Mouse (Mus musculus): ENCODE results near the gene Lhx9. TPM values are rescaled to one million over a fixed set of nuclear protein-coding genes. Genes with fewer than 3 reads are reported as not detected.
A peak's percentile ranks its signal among the peaks of the same experiment; 100 is the strongest.
"Not testable (repeated sequence)": the region's sequence is repeated elsewhere in the genome, so short reads cannot be mapped to it uniquely, and the experiment has no call there.

Gene Lhx9
- 0.90 and 1.00 TPM in 2 replicates for polyA plus RNA-seq (2014; fragmentation: Nextera tagmentation; extraction: Ambion mirVana)

GRCm38 (mm10) chr1:138848511-138849109 lies at the start of gene Lhx9:
Lhx9 (minus strand) TSS chr1:138848577.
- H3K9ac ChIP-seq (replicated peaks; ENCODE audit: low read depth, low read length) = no peak within 1 kb of the TSS
- H3K36me3 ChIP-seq (ENCODE audit: control insufficient read depth, insufficient read depth, low read length) = no peaks in the 10 kb centered on the region; the same call in 1 of the 2 replicates
- ATAC-seq (ENCODE audit: insufficient number of reproducible peaks, insufficient read depth, low FRiP score, low read depth) = peak; percentile 74
- WGBS = under 1% methylated on average over 33 of the region's 33 CpGs
- H3K4me2 ChIP-seq (replicated peaks; ENCODE audit: low read depth, low read length) = peak within 1 kb of the TSS; percentile 42
- no peaks in the 10 kb centered on the region for H3K9me3 ChIP-seq (ENCODE audit: control insufficient read depth, low read depth, low read length)
- H3K27me3 ChIP-seq (ENCODE audit: control insufficient read depth, insufficient read depth, low read length) = peaks cover 31% of the 10 kb centered on the region
- H3K27ac ChIP-seq (ENCODE audit: low read length) = no peak within 1 kb of the TSS
- peak within 1 kb of the TSS; percentile 27 for H3K4me3 ChIP-seq (ENCODE audit: low read depth, low read length)
- peaks cover 4% of the 10 kb centered on the region; the same call in 1 of the 2 replicates for H3K4me1 ChIP-seq (ENCODE audit: control insufficient read depth, insufficient read depth, low read length)

GRCm38 (mm10) chr1:138896088-138896487 lies 47.7 kb upstream of the Lhx9 start:
- Histone ChIP-seq H3K4me1 (ENCODE audit: control insufficient read depth, insufficient read depth, low read length) (no peaks in the 10 kb centered on the region), H3K36me3 (ENCODE audit: control insufficient read depth, insufficient read depth, low read length) (no peaks in the 10 kb centered on the region), H3K9ac (replicated peaks; ENCODE audit: low read depth, low read length) (no peak overlapping the region), H3K9me3 (ENCODE audit: control insufficient read depth, low read depth, low read length) (no peaks in the 10 kb centered on the region), H3K4me2 (replicated peaks; ENCODE audit: low read depth, low read length) (no peak overlapping the region), H3K27ac (ENCODE audit: low read length) (no peak overlapping the region), H3K4me3 (ENCODE audit: low read depth, low read length) (no peak overlapping the region), H3K27me3 (ENCODE audit: control insufficient read depth, insufficient read depth, low read length) (no peaks in the 10 kb centered on the region)
- 78% methylated on average over 3 of the region's 3 CpGs for WGBS
- no peak for ATAC-seq (ENCODE audit: insufficient number of reproducible peaks, insufficient read depth, low FRiP score, low read depth)

GRCm38 (mm10) chr1:138877470-138878254 lies 29.3 kb upstream of the Lhx9 start:
- no peak for ATAC-seq (ENCODE audit: insufficient number of reproducible peaks, insufficient read depth, low FRiP score, low read depth)
- 96% methylated on average over 14 of the region's 14 CpGs for WGBS
- no peaks in the 10 kb centered on the region for H3K4me1 ChIP-seq (ENCODE audit: control insufficient read depth, insufficient read depth, low read length)
- no peak overlapping the region for H3K4me3 ChIP-seq (ENCODE audit: low read depth, low read length)
- no peaks in the 10 kb centered on the region for H3K27me3 ChIP-seq (ENCODE audit: control insufficient read depth, insufficient read depth, low read length)
- H3K36me3 ChIP-seq (ENCODE audit: control insufficient read depth, insufficient read depth, low read length) = no peaks in the 10 kb centered on the region
- no peak overlapping the region for H3K4me2 ChIP-seq (replicated peaks; ENCODE audit: low read depth, low read length)
- no peaks in the 10 kb centered on the region for H3K9me3 ChIP-seq (ENCODE audit: control insufficient read depth, low read depth, low read length)
- H3K27ac ChIP-seq (ENCODE audit: low read length) = no peak overlapping the region
- H3K9ac ChIP-seq (replicated peaks; ENCODE audit: low read depth, low read length) = no peak overlapping the region

GRCm38 (mm10) chr1:138876371-138877045 lies 28.1 kb upstream of the Lhx9 start:
- WGBS = 64% methylated on average over 16 of the region's 16 CpGs
- Histone ChIP-seq H3K36me3 (ENCODE audit: control insufficient read depth, insufficient read depth, low read length) (no peaks in the 10 kb centered on the region), H3K9me3 (ENCODE audit: control insufficient read depth, low read depth, low read length) (no peaks in the 10 kb centered on the region), H3K4me3 (ENCODE audit: low read depth, low read length) (no peak overlapping the region), H3K4me1 (ENCODE audit: control insufficient read depth, insufficient read depth, low read length) (no peaks in the 10 kb centered on the region), H3K9ac (replicated peaks; ENCODE audit: low read depth, low read length) (no peak overlapping the region), H3K27ac (ENCODE audit: low read length) (no peak overlapping the region), H3K4me2 (replicated peaks; ENCODE audit: low read depth, low read length) (no peak overlapping the region), H3K27me3 (ENCODE audit: control insufficient read depth, insufficient read depth, low read length) (no peaks in the 10 kb centered on the region)
- ATAC-seq (ENCODE audit: insufficient number of reproducible peaks, insufficient read depth, low FRiP score, low read depth) = 0 out of 2 replicates have a peak, but pooled peaks have one; percentile 33

DNA sequence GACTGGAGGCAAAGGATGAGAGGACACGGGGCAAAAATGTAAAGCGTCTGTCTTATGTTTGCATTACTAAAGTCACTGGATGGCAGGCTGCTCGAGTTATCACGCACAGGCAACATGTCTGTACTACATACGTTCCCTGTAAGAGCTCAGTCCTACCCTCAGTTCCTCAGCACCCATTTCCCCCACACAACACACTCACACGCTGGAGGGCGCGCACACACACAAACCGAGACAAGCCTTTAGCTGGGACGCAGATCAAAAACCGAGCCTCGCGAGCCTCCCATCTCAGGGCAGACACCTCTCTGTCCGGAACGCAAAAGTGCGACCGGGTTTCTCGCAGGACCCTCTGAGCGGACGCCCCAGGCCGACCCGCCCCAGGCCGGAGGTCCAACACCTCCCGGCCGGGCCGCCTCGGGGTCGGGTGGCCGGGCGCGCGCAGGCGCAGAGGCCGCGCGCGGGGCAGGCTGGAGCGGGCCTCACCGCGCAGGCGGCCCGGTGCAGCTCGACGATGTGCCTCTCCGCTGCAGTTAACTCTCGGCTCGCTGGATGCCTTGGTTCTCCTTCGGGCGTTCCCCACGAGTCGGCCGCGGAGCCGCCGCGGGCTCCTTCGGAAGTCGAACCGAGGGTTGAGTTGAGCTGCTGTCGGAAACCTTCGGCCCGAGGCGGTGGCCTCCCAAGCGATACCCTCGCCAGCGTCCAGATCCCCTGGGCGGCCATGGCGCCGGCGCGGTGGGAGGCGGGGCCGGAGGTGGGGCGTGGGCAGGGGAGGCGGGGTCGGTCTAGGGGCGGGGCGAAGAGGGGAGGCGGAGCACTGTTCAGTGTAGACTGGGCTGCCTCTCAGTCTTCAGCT lies 7.9 kb upstream of the Lhx9 start, which contains the start of gene 2310009B15Rik:
2310009B15Rik (minus strand) TSS at position 752 of the 850 bp plus-strand sequence.
- WGBS = under 1% methylated on average over 35 of the region's 79 CpGs
- ATAC-seq (ENCODE audit: insufficient number of reproducible peaks, insufficient read depth, low FRiP score, low read depth) = peak; percentile 99
- 0 out of 2 replicates have a peak within 1 kb of the TSS, but pooled peaks have one; percentile 6 for H3K9ac ChIP-seq (replicated peaks; ENCODE audit: low read depth, low read length)

GRCm38 (mm10) chr1:138850823-138851222 lies 2.4 kb upstream of the Lhx9 start:
- H3K4me1 ChIP-seq (ENCODE audit: control insufficient read depth, insufficient read depth, low read length) = peaks cover 4% of the 10 kb centered on the region; the same call in 1 of the 2 replicates
- peaks cover 16% of the 10 kb centered on the region for H3K27me3 ChIP-seq (ENCODE audit: control insufficient read depth, insufficient read depth, low read length)
- ATAC-seq (ENCODE audit: insufficient number of reproducible peaks, insufficient read depth, low FRiP score, low read depth) = no peak
- WGBS = 88% methylated on average over 1 of the region's 1 CpGs
- H3K4me2 ChIP-seq (replicated peaks; ENCODE audit: low read depth, low read length) = no peak overlapping the region
- H3K9ac ChIP-seq (replicated peaks; ENCODE audit: low read depth, low read length) = no peak overlapping the region
- no peaks in the 10 kb centered on the region; the same call in 1 of the 2 replicates for H3K36me3 ChIP-seq (ENCODE audit: control insufficient read depth, insufficient read depth, low read length)
- H3K27ac ChIP-seq (ENCODE audit: low read length) = no peak overlapping the region
- no peak overlapping the region for H3K4me3 ChIP-seq (ENCODE audit: low read depth, low read length)
- no peaks in the 10 kb centered on the region for H3K9me3 ChIP-seq (ENCODE audit: control insufficient read depth, low read depth, low read length)

More for the DNA sequence above, 7.9 kb upstream of the Lhx9 start, which contains the start of gene 2310009B15Rik:
- not testable (repeated sequence) for H3K36me3 ChIP-seq (ENCODE audit: control insufficient read depth, insufficient read depth, low read length); H3K4me1 ChIP-seq (ENCODE audit: control insufficient read depth, insufficient read depth, low read length); H3K4me2 ChIP-seq (replicated peaks; ENCODE audit: low read depth, low read length); H3K9me3 ChIP-seq (ENCODE audit: control insufficient read depth, low read depth, low read length); H3K27me3 ChIP-seq (ENCODE audit: control insufficient read depth, insufficient read depth, low read length)
- H3K27ac ChIP-seq (ENCODE audit: low read length) = peak within 1 kb of the TSS; percentile 77; the same call in 1 of the 2 replicates
- H3K4me3 ChIP-seq (ENCODE audit: low read depth, low read length) = peak within 1 kb of the TSS; percentile 37

- Histone ChIP-seq H3K27me3 (ENCODE audit: control insufficient read depth, insufficient read depth, low read length) (peaks cover 23% of the 10 kb centered on the region), H3K4me2 (replicated peaks; ENCODE audit: low read depth, low read length) (no peak overlapping the region), H3K9me3 (ENCODE audit: control insufficient read depth, low read depth, low read length) (no peaks in the 10 kb centered on the region), H3K36me3 (ENCODE audit: control insufficient read depth, insufficient read depth, low read length) (no peaks in the 10 kb centered on the region; the same call in 1 of the 2 replicates), H3K9ac (replicated peaks; ENCODE audit: low read depth, low read length) (no peak overlapping the region), H3K4me3 (ENCODE audit: low read depth, low read length) (no peak overlapping the region), H3K4me1 (ENCODE audit: control insufficient read depth, insufficient read depth, low read length) (peaks cover 4% of the 10 kb centered on the region; the same call in 1 of the 2 replicates), H3K27ac (ENCODE audit: low read length) (no peak overlapping the region)
- 35% methylated on average over 2 of the region's 4 CpGs for WGBS
- no peak for ATAC-seq (ENCODE audit: insufficient number of reproducible peaks, insufficient read depth, low FRiP score, low read depth)
Measured at GRCm38 (mm10) chr1:138850161-138850539, 1.8 kb upstream of the Lhx9 start.
